Comparison of ENCODE assay signal across 9 mouse cellular contexts in the genomic region with DNA sequence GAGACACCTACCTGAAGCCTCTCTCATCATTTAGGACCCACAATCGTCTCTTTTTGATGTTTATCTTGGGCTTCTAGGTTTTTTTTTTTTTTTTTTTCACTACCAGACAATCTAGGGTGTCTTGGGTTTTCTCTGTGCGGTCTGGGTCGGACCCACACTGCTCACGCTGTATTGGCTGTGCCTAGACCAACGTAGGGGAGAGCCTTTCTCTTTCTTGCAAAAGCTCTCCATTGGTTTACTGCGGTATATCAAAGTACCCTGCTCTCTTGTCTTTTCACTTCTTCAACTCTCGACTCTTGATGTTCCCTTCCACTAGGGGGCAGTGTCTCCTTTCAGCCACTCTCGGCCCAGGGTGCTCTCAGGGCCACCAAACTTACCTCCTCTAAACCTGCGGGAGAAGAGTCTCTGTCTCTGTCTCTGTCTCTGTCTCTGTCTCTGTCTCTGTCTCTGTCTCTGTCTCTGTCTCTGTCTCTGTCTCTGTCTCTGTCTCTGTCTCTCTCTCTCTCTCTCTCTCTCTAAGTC. TPM values are rescaled to one million over a fixed set of nuclear protein-coding genes. Genes with fewer than 3 reads are reported as not detected.
DNase-seq lines count a peak whose midpoint lies in the region; ATAC-seq and TF ChIP-seq lines count a peak whose summit lies in the region.
"Had no signal": no experiment of that assay in that cellular context is flagged by ENCODE, and none has a peak within 500 bp of the region (broad histone marks: within the 10 kb centered on the region; RNA-seq: fewer than 3 reads in every experiment).

No protein-coding gene starts in this region.

- no peaks in the 10 kb centered on the region for H3K27me3 ChIP-seq in neural tube, embryonic 15.5 days (replicated peaks)
- H3K27me3 ChIP-seq in forebrain, embryonic 12.5 days = peaks cover 4% of the 10 kb centered on the region; the same call in 1 of the 2 replicates
- H3K27me3 ChIP-seq in intestine, embryonic 14.5 days (replicated peaks; ENCODE audit: control insufficient read depth, insufficient read depth, low read length) = no peaks in the 10 kb centered on the region
- no peaks in the 10 kb centered on the region for H3K27me3 ChIP-seq in stomach, postnatal 0 days (ENCODE audit: control insufficient read depth, insufficient read depth, low read length)

- no peaks in the 10 kb centered on the region for H3K4me1 ChIP-seq in neural tube, embryonic 15.5 days
- peaks cover 14% of the 10 kb centered on the region for H3K4me1 ChIP-seq in forebrain, embryonic 12.5 days
- peaks cover 3% of the 10 kb centered on the region; the same call in 1 of the 2 replicates for H3K4me1 ChIP-seq in intestine, embryonic 14.5 days (replicated peaks; ENCODE audit: control insufficient read depth, insufficient read depth, low read length)
- no peaks in the 10 kb centered on the region for H3K4me1 ChIP-seq in stomach, postnatal 0 days (replicated peaks; ENCODE audit: control insufficient read depth, insufficient read depth)

- no peak overlapping the region for H3K4me3 ChIP-seq in neural tube, embryonic 15.5 days (replicated peaks)
- H3K4me3 ChIP-seq in forebrain, embryonic 12.5 days (replicated peaks) = no peak overlapping the region
- no peak overlapping the region for H3K4me3 ChIP-seq in intestine, embryonic 14.5 days (ENCODE audit: low read depth, low read length)
- H3K4me3 ChIP-seq in stomach, postnatal 0 days (ENCODE audit: low read depth, low read length) = no peak overlapping the region
- H3K4me3 ChIP-seq: erythroblast, embryonic 14.5 days had no signal

- intact Hi-C loops in left cerebral cortex, postnatal 14 days (cut with DNase I) = loop anchor here (1.0 to 5.0 kb wide), 3 partner anchors 108 to 288 kb away; no protein-coding TSS in a partner anchor

- ATAC-seq in neural tube, embryonic 15.5 days (ENCODE audit: low FRiP score) = no peak
- peak; percentile 62 for ATAC-seq in forebrain, embryonic 12.5 days (ENCODE audit: low FRiP score)
- no peak; the same call in 1 of the 2 replicates for ATAC-seq in intestine, embryonic 14.5 days (replicated peaks; ENCODE audit: low FRiP score, low TSS enrichment, low read depth)
- ATAC-seq in monocyte, adult 5-6 weeks (replicated peaks; ENCODE audit: insufficient number of reproducible peaks, low FRiP score, low TSS enrichment, poor library complexity, severe bottlenecking) = peak; percentile 73; the same call in 1 of the 2 replicates
- peak; percentile 61; the same call in 1 of the 2 replicates for ATAC-seq in stomach, postnatal 0 days (ENCODE audit: low FRiP score, low TSS enrichment)

- peak; percentile 86 for TF ChIP-seq CTCF in stomach, postnatal 0 days (IDR thresholded peaks at IDR 0.05; ENCODE audit: low read depth)

- H3K4me2 ChIP-seq in neural tube, embryonic 15.5 days = no peak overlapping the region
- no peak overlapping the region for H3K4me2 ChIP-seq in forebrain, embryonic 12.5 days
- H3K4me2 ChIP-seq in intestine, embryonic 14.5 days (ENCODE audit: low read length) = no peak overlapping the region
- H3K4me2 ChIP-seq in stomach, postnatal 0 days (replicated peaks; ENCODE audit: low read depth) = no peak overlapping the region

- TF ChIP-seq EP300 in stomach, postnatal 0 days (optimal IDR thresholded peaks at IDR 0.05) = no peak

- H3K9me3 ChIP-seq in neural tube, embryonic 15.5 days (replicated peaks) = no peaks in the 10 kb centered on the region
- no peaks in the 10 kb centered on the region for H3K9me3 ChIP-seq in forebrain, embryonic 12.5 days
- no peaks in the 10 kb centered on the region for H3K9me3 ChIP-seq in intestine, embryonic 14.5 days (ENCODE audit: control insufficient read depth, low read length)
- no peaks in the 10 kb centered on the region for H3K9me3 ChIP-seq in stomach, postnatal 0 days (ENCODE audit: control insufficient read depth, low read length)

- no peak overlapping the region for H3K9ac ChIP-seq in neural tube, embryonic 15.5 days (replicated peaks)
- H3K9ac ChIP-seq in forebrain, embryonic 12.5 days = no peak overlapping the region
- H3K9ac ChIP-seq in intestine, embryonic 14.5 days (ENCODE audit: low read length) = no peak overlapping the region
- no peak overlapping the region for H3K9ac ChIP-seq in stomach, postnatal 0 days (ENCODE audit: low read length)

- H3K36me3 ChIP-seq in neural tube, embryonic 15.5 days = no peaks in the 10 kb centered on the region
- H3K36me3 ChIP-seq in forebrain, embryonic 12.5 days (replicated peaks) = no peaks in the 10 kb centered on the region
- no peaks in the 10 kb centered on the region for H3K36me3 ChIP-seq in intestine, embryonic 14.5 days (ENCODE audit: control insufficient read depth, insufficient read depth, low read length)
- H3K36me3 ChIP-seq in stomach, postnatal 0 days (ENCODE audit: control insufficient read depth, insufficient read depth, low read length) = no peaks in the 10 kb centered on the region

- 20% methylated on average over 9 of the region's 9 CpGs for WGBS in neural tube, embryonic 15.5 days
- WGBS in forebrain, embryonic 12.5 days = 23% methylated on average over 9 of the region's 9 CpGs
- 27% methylated on average over 9 of the region's 9 CpGs for WGBS in intestine, embryonic 14.5 days
- WGBS in stomach, postnatal 0 days = 23% methylated on average over 9 of the region's 9 CpGs

- H3K27ac ChIP-seq in neural tube, embryonic 15.5 days (replicated peaks) = no peak overlapping the region
- H3K27ac ChIP-seq in forebrain, embryonic 12.5 days = no peak overlapping the region
- no peak overlapping the region for H3K27ac ChIP-seq in intestine, embryonic 14.5 days (ENCODE audit: low read depth)
- H3K27ac ChIP-seq in stomach, postnatal 0 days (replicated peaks) = no peak overlapping the region

- peak; percentile 70 for DNase-seq in neural tube, embryonic 10.5 days (ENCODE audit: extremely low spot score, low spot score)
- DNase-seq in c-Kit-negative CD71-positive TER-119-positive erythroid progenitor cells, embryonic 14.5 days (ENCODE audit: low read depth, low spot score) = peak; percentile 27
- peak; percentile 75 for DNase-seq in intestine, embryonic 14.5 days (ENCODE audit: low spot score)
- peak; percentile 59 to 82 for DNase-seq in left cerebral cortex, postnatal 14 days (ENCODE audit: low spot score in 2 of 2)
- peak; percentile 61 for DNase-seq in stomach, postnatal 0 days (ENCODE audit: low spot score)

RNA-seq across cellular contexts. Expression of gene Npl, which starts 9.3 kb away (rescaled TPM):
- 14.4 and 16.9 TPM in 2 replicates for polyA plus RNA-seq in neural tube, embryonic 15.5 days (2015; fragmentation: Nextera tagmentation; extraction: Ambion mirVana)
- polyA plus RNA-seq in forebrain, embryonic 12.5 days (2016; fragmentation: Nextera tagmentation; extraction: Ambion mirVana) = 10.9 and 11.1 TPM in 2 replicates
- 8.3 and 9.0 TPM in 2 replicates for polyA plus RNA-seq in intestine, embryonic 14.5 days (2014; fragmentation: Nextera tagmentation; extraction: Ambion mirVana)
- total RNA-seq in left cerebral cortex, postnatal 14 days (2021) = 1 to 10 TPM; 6.0 to 8.1 TPM
- total RNA-seq in monocyte, adult 5-6 weeks (2017) = 1.9 to 6.3 TPM (median 6.0 TPM) in 3 replicates
- polyA plus RNA-seq in stomach, postnatal 0 days (2015; fragmentation: Nextera tagmentation; extraction: Ambion mirVana) = 4.1 and 5.3 TPM in 2 replicates

Comparison
In these comparisons a context has a peak if more than half of its experiments do, and no peak if none do; other contexts are left out.
1. ATAC-seq: peak in forebrain, embryonic 12.5 days (single experiment), monocyte, adult 5-6 weeks (single experiment) and stomach, postnatal 0 days (single experiment); none in neural tube, embryonic 15.5 days (single experiment) and intestine, embryonic 14.5 days (single experiment).
2. Peak in every context shown above with its lines, with median percentiles within 50 percentile points of each other: DNase-seq.